Mouse (Mus musculus) erythroblast, embryonic 14.5 days (primary cell): ENCODE data around the gene Arfip1.

Experiments
- GATA1 ChIP-seq: IDR thresholded peaks from 2 replicates; pipeline ENCODE4 v1.6.1; 2012; ENCODE audit warnings: low read length, inconsistent platforms, mixed read lengths
- TAL1 ChIP-seq: IDR thresholded peaks from 3 replicates; pipeline ENCODE4 v1.6.1; 2012; ENCODE audit warnings: low read length, inconsistent platforms, mixed read lengths

GRCm38 (mm10) chr3:84536987-84537386 lies 45.4 kb downstream of the Arfip1 start:
- TF ChIP-seq GATA1: no peak
- TF ChIP-seq TAL1: no peak
